Mouse (Mus musculus) CH12.LX (cell line): Measurements from ENCODE around the gene Gdf3. TPM values are rescaled to one million over a fixed set of nuclear protein-coding genes. Genes with fewer than 3 reads are reported as not detected.

Experiments
- DNase-seq: peaks from one replicate; pipeline ENCODE4 v3.0.0-alpha.2; 2013; ENCODE audit errors: extremely low read depth
- H3K27ac ChIP-seq: 2 replicates; pipeline ENCODE4 v1.5.1; 2012; ENCODE audit warnings: low read depth, mild to moderate bottlenecking, control low read depth, moderate library complexity; ENCODE audit not compliant: insufficient read depth
- H3K27me3 ChIP-seq: replicated peaks from 2 replicates; pipeline ENCODE3; 2012; ENCODE audit warnings: inconsistent platforms
- H3K36me3 ChIP-seq, 2 experiments: replicated peaks in 1 of 2; 2 replicates each; pipeline versions ENCODE3 to v1.6.1; 2012; ENCODE audit warnings: inconsistent platforms in 1 of 2, low read length in 1 of 2, mild to moderate bottlenecking in 1 of 2, mixed read lengths in 1 of 2, moderate library complexity in 1 of 2; ENCODE audit not compliant: control insufficient read depth in 1 of 2, insufficient read depth in 1 of 2
- H3K4me1 ChIP-seq, 2 experiments: 2 replicates each; pipeline ENCODE4 v1.6.1; 2012; ENCODE audit warnings: inconsistent platforms in 1 of 2, moderate library complexity in 1 of 2; ENCODE audit not compliant: insufficient read depth in 2 of 2, control insufficient read depth in 1 of 2
- H3K4me2 ChIP-seq: 2 replicates; pipeline ENCODE4 v1.6.1; 2012; ENCODE audit warnings: low read depth, mild to moderate bottlenecking, control low read depth; ENCODE audit not compliant: poor library complexity, insufficient read depth, severe bottlenecking
- H3K4me3 ChIP-seq, 3 experiments: fragments of 150-350 bp in 1 of 3; sonication (generic) in 1 of 3; replicated peaks in 1 of 3; 2 replicates each; pipeline versions ENCODE3 to v1.5.1; 2011 to 2012; ENCODE audit warnings: low read depth in 2 of 3, low read length in 2 of 3, mild to moderate bottlenecking in 2 of 3, moderate library complexity in 2 of 3, control low read depth in 1 of 3, improper control_type of control experiment in 1 of 3, inconsistent platforms in 1 of 3, mixed read lengths in 1 of 3; ENCODE audit not compliant: poor library complexity in 1 of 3
- H3K79me2 ChIP-seq: replicated peaks from 2 replicates; pipeline ENCODE4 v1.6.1; 2012; ENCODE audit warnings: mild to moderate bottlenecking, moderate library complexity; ENCODE audit not compliant: control insufficient read depth, poor library complexity, insufficient read depth, severe bottlenecking; ENCODE audit errors: extremely low read depth
- H3K9ac ChIP-seq: 2 replicates; pipeline ENCODE4 v1.6.1; 2012; ENCODE audit warnings: low read depth, mild to moderate bottlenecking, control low read depth, moderate library complexity; ENCODE audit not compliant: insufficient read depth
- H3K9me3 ChIP-seq: replicated peaks from 2 replicates; pipeline ENCODE3; 2012; ENCODE audit warnings: low read length, inconsistent platforms, mixed read lengths
- BHLHE40 ChIP-seq: IDR thresholded peaks from 2 replicates; pipeline ENCODE4 v1.6.1; 2011; ENCODE audit warnings: mild to moderate bottlenecking, low read depth, low read length, improper control_type of control experiment
- CHD1 ChIP-seq: IDR thresholded peaks from 2 replicates; pipeline ENCODE4 v1.6.1; 2012; ENCODE audit warnings: low read depth, low read length, improper control_type of control experiment, inconsistent platforms
- CHD2 ChIP-seq: IDR thresholded peaks from 2 replicates; pipeline ENCODE4 v1.6.1; 2011; ENCODE audit warnings: low read length, improper control_type of control experiment
- CTCF ChIP-seq, 2 experiments: IDR thresholded peaks in 1 of 2; conservative IDR thresholded peaks in 1 of 2; 2 replicates each; pipeline ENCODE4 v1.5.1; 2011 to 2012; ENCODE audit warnings: low read depth in 2 of 2, low read length in 2 of 2, improper control_type of control experiment in 1 of 2, inconsistent platforms in 1 of 2, mild to moderate bottlenecking in 1 of 2, moderate library complexity in 1 of 2
- E2F4 ChIP-seq: IDR thresholded peaks from 2 replicates; pipeline ENCODE4 v1.6.1; 2011; ENCODE audit warnings: low read depth, low read length, improper control_type of control experiment; ENCODE audit not compliant: insufficient replicate concordance
- ELF1 ChIP-seq: IDR thresholded peaks from 2 replicates; pipeline ENCODE4 v1.6.1; 2014; ENCODE audit warnings: low read depth, mild to moderate bottlenecking, inconsistent platforms, low read length, improper control_type of control experiment
- EP300 ChIP-seq: IDR thresholded peaks from 2 replicates; pipeline ENCODE4 v1.6.1; 2011; ENCODE audit warnings: low read length, improper control_type of control experiment
- ETS1 ChIP-seq: conservative IDR thresholded peaks from 2 replicates; pipeline ENCODE4 v1.6.1; 2012; ENCODE audit warnings: low read depth, mild to moderate bottlenecking, inconsistent platforms, low read length, improper control_type of control experiment, moderate library complexity
- GABPA ChIP-seq: IDR thresholded peaks from 2 replicates; pipeline ENCODE4 v1.6.1; 2012; ENCODE audit warnings: low read depth, low read length, improper control_type of control experiment, inconsistent platforms; ENCODE audit not compliant: insufficient replicate concordance
- HCFC1 ChIP-seq: IDR thresholded peaks from 2 replicates; pipeline ENCODE4 v1.6.1; 2012; ENCODE audit warnings: low read depth, mild to moderate bottlenecking, inconsistent platforms, low read length, improper control_type of control experiment
- IRF4 ChIP-seq: IDR thresholded peaks from 2 replicates; pipeline ENCODE4 v1.6.1; 2014; ENCODE audit warnings: low read depth, mild to moderate bottlenecking, inconsistent platforms, low read length, improper control_type of control experiment
- JUN ChIP-seq: IDR thresholded peaks from 2 replicates; pipeline ENCODE4 v1.6.1; 2011; ENCODE audit warnings: low read depth, mild to moderate bottlenecking, low read length, improper control_type of control experiment, moderate library complexity; ENCODE audit not compliant: insufficient read depth
- JUND ChIP-seq: conservative IDR thresholded peaks from 2 replicates; pipeline ENCODE4 v1.6.1; 2011; ENCODE audit warnings: low read depth, low read length, improper control_type of control experiment
- KAT2A ChIP-seq: IDR thresholded peaks from 2 replicates; pipeline ENCODE4 v1.6.1; 2012; ENCODE audit warnings: low read length, improper control_type of control experiment, inconsistent platforms; ENCODE audit not compliant: insufficient replicate concordance
- MAFK ChIP-seq: IDR thresholded peaks from 2 replicates; pipeline ENCODE4 v1.6.1; 2011; ENCODE audit warnings: low read length, improper control_type of control experiment; ENCODE audit not compliant: insufficient replicate concordance
- MAX ChIP-seq: IDR thresholded peaks from 2 replicates; pipeline ENCODE4 v1.6.1; 2011; ENCODE audit warnings: low read length, improper control_type of control experiment
- MAZ ChIP-seq: IDR thresholded peaks from 2 replicates; pipeline ENCODE4 v1.6.1; 2012; ENCODE audit warnings: low read depth, mild to moderate bottlenecking, inconsistent platforms, low read length, improper control_type of control experiment, moderate library complexity
- MEF2A ChIP-seq: IDR thresholded peaks from 2 replicates; pipeline ENCODE4 v1.6.1; 2014; ENCODE audit warnings: low read depth, mild to moderate bottlenecking, inconsistent platforms, low read length, improper control_type of control experiment, borderline replicate concordance
- MXI1 ChIP-seq: IDR thresholded peaks from 2 replicates; pipeline ENCODE4 v1.6.1; 2011; ENCODE audit warnings: mild to moderate bottlenecking, low read depth, low read length, improper control_type of control experiment
- MYC ChIP-seq: IDR thresholded peaks from 2 replicates; pipeline ENCODE4 v1.6.1; 2011; ENCODE audit warnings: low read depth, mild to moderate bottlenecking, improper control_type of control experiment, low read length
- NELFE ChIP-seq: IDR thresholded peaks from 2 replicates; pipeline ENCODE4 v1.6.1; 2011; ENCODE audit warnings: low read depth, low read length, improper control_type of control experiment
- NRF1 ChIP-seq: IDR thresholded peaks from 2 replicates; pipeline ENCODE4 v1.6.1; 2014; ENCODE audit warnings: low read depth, mild to moderate bottlenecking, inconsistent platforms, low read length, improper control_type of control experiment, moderate library complexity
- PAX5 ChIP-seq: IDR thresholded peaks from 2 replicates; pipeline ENCODE4 v1.6.1; 2012; ENCODE audit warnings: low read length, inconsistent platforms, mixed read lengths
- POLR2A ChIP-seq: IDR thresholded peaks from 2 replicates; pipeline ENCODE4 v1.6.1; 2011; ENCODE audit warnings: low read depth, mild to moderate bottlenecking, improper control_type of control experiment, low read length
- POLR2AphosphoS2 ChIP-seq: IDR thresholded peaks from 2 replicates; pipeline ENCODE4 v1.6.1; 2011; ENCODE audit warnings: low read depth, low read length, improper control_type of control experiment
- RAD21 ChIP-seq: IDR thresholded peaks from 2 replicates; pipeline ENCODE4 v1.6.1; 2011; ENCODE audit warnings: low read depth, mild to moderate bottlenecking, low read length, improper control_type of control experiment, moderate library complexity
- RCOR1 ChIP-seq: conservative IDR thresholded peaks from 2 replicates; pipeline ENCODE4 v1.6.1; 2012; ENCODE audit warnings: low read depth, mild to moderate bottlenecking, inconsistent platforms, low read length, improper control_type of control experiment
- SIN3A ChIP-seq: IDR thresholded peaks from 2 replicates; pipeline ENCODE4 v1.6.1; 2012; ENCODE audit warnings: low read length, improper control_type of control experiment, inconsistent platforms
- SMC3 ChIP-seq: IDR thresholded peaks from 2 replicates; pipeline ENCODE4 v1.6.1; 2011; ENCODE audit warnings: low read depth, low read length, improper control_type of control experiment
- TBP ChIP-seq: conservative IDR thresholded peaks from 2 replicates; pipeline ENCODE4 v1.6.1; 2011; ENCODE audit warnings: low read depth, low read length, improper control_type of control experiment
- TCF12 ChIP-seq: IDR thresholded peaks from 2 replicates; pipeline ENCODE4 v1.6.1; 2014; ENCODE audit warnings: low read depth, mild to moderate bottlenecking, inconsistent platforms, low read length, improper control_type of control experiment
- UBTF ChIP-seq: IDR thresholded peaks from 2 replicates; pipeline ENCODE4 v1.6.1; 2012; ENCODE audit warnings: low read depth, mild to moderate bottlenecking, inconsistent platforms, low read length, improper control_type of control experiment, moderate library complexity
- USF1 ChIP-seq: IDR thresholded peaks from 2 replicates; pipeline ENCODE4 v1.6.1; 2014; ENCODE audit warnings: low read depth, mild to moderate bottlenecking, inconsistent platforms, low read length, improper control_type of control experiment
- USF2 ChIP-seq: conservative IDR thresholded peaks from 2 replicates; pipeline ENCODE4 v1.6.1; 2011; ENCODE audit warnings: low read depth, low read length, improper control_type of control experiment
- ZC3H11A ChIP-seq: IDR thresholded peaks from 2 replicates; pipeline ENCODE4 v1.6.1; 2012; ENCODE audit warnings: low read depth, mild to moderate bottlenecking, inconsistent platforms, low read length, improper control_type of control experiment
- ZKSCAN1 ChIP-seq: IDR thresholded peaks from 2 replicates; pipeline ENCODE4 v1.6.1; 2012; ENCODE audit warnings: low read depth, inconsistent platforms, low read length, improper control_type of control experiment, borderline replicate concordance
- ZMIZ1 ChIP-seq: IDR thresholded peaks from 2 replicates; pipeline ENCODE4 v1.6.1; 2012; ENCODE audit warnings: low read depth, mild to moderate bottlenecking, inconsistent platforms, low read length, improper control_type of control experiment
- ZNF384 ChIP-seq: IDR thresholded peaks from 2 replicates; pipeline ENCODE4 v1.6.1; 2012; ENCODE audit warnings: low read depth, low read length, improper control_type of control experiment, inconsistent platforms
- dilution Hi-C: fragments of 300-500 bp; cut with MboI; formaldehyde crosslinking; loops from 2 replicates; pipeline ENCODE4 v1.14.3; 2020; ENCODE audit warnings: low sequenced_read_pairs; ENCODE audit not compliant: extremely low pct_unique_long_range_greater_than_20kb, extremely low pct_ligation_motif_present
- in situ Hi-C: fragments of 300-500 bp; cut with MboI; formaldehyde crosslinking; loops from 3 replicates; pipeline ENCODE4 v1.14.3; 2019; ENCODE audit warnings: low sequenced_read_pairs, low pct_ligation_motif_present, low pct_unique_long_range_greater_than_20kb, mixed read lengths
- polyA plus RNA-seq: library from polyadenylated mRNA; unstranded; fragments of >175 nt; gene quantifications from 2 replicates; pipeline ENCODE4 v1.2.1, GENCODE M21; 2012; ENCODE audit warnings: low read depth; ENCODE audit not compliant: insufficient read length
- total RNA-seq, 2 experiments: library from RNA; depleted of rRNA; stranded (reverse); fragments of 300-350 nt in 1 of 2; fragments of >200 nt in 1 of 2; gene quantifications; 2 replicates each; pipeline ENCODE4 v1.2.3; 2012 to 2014

Gdf3 gene
- total and polyA plus RNA-seq, 3 experiments: not detected

DNA sequence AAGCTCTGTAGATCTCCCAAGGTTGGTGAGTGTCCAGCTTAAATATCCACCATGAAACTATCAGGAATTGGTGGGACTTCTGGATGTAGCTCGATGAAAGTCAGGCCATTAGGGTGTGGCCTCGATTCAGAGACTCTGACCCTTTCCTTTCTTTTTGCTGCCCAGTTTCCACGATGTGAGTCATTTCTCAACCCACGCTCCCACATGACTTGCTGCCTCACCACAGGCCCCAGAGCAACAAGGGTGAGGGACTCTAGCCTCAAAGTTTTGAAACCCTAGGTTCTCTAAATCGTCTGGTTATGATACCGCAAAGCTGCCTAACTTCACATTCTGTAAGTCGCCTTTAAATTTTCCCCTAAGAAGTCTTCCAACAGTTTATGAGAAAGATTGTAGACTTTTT lies 25.4 kb upstream of the Gdf3 start:
- 0 out of 2 replicates have a peak overlapping the region, but pooled peaks have one; percentile 11 for H3K27ac ChIP-seq
- dilution Hi-C loops: no loop called here
- DNase-seq: peak; percentile 87
- no peaks in the 10 kb centered on the region for H3K27me3 ChIP-seq
- peaks cover 4 to 37% of the 10 kb centered on the region in 2 experiments; a peak in 3 of 4 replicates for H3K4me1 ChIP-seq
- H3K36me3 ChIP-seq: no peaks in the 10 kb centered on the region
- H3K9me3 ChIP-seq: no peaks in the 10 kb centered on the region
- H3K4me3 ChIP-seq: no peak overlapping the region
- TF ChIP-seq NELFE (no peak), CHD2 (no peak), MAZ (no peak), ZNF384 (no peak), RAD21 (no peak), USF1 (peak; percentile 56), MAFK (peak; percentile 46; the same call in 1 of the 2 replicates), MXI1 (no peak), JUN (peak; percentile 88), CHD1 (no peak), UBTF (no peak), MYC (peak; percentile 27; the same call in 1 of the 2 replicates), KAT2A (no peak), CTCF (conservative IDR thresholded peaks at IDR 0.05 in 1 of 2, IDR thresholded peaks at IDR 0.05 in 1 of 2; ENCODE audit: low read depth in 2 of 2, low read length in 2 of 2) (no peak), NRF1 (no peak), E2F4 (no peak), ZMIZ1 (no peak), ELF1 (no peak), HCFC1 (no peak), RCOR1 (peak; percentile 44; the same call in 1 of the 2 replicates), EP300 (peak; percentile 93), PAX5 (no peak), SIN3A (no peak), USF2 (no peak), ZKSCAN1 (no peak), TBP (no peak), POLR2AphosphoS2 (no peak), TCF12 (peak; percentile 74), JUND (peak; percentile 89), POLR2A (no peak), MAX (no peak), BHLHE40 (peak; percentile 86), ZC3H11A (no peak), ETS1 (peak; percentile 79), SMC3 (no peak), MEF2A (peak; percentile 81), IRF4 (peak; percentile 98), GABPA (no peak)
- H3K4me2 ChIP-seq: peak overlapping the region; percentile 3; the same call in 1 of the 2 replicates
- no peaks in the 10 kb centered on the region for H3K79me2 ChIP-seq
- H3K9ac ChIP-seq: no peak overlapping the region
- in situ Hi-C loops: no loop called here
